Mouse (Mus musculus) kidney, postnatal 0 days (tissue): Measurements from ENCODE around the gene Vstm2b. TPM values are rescaled to one million over a fixed set of nuclear protein-coding genes. Genes with fewer than 3 reads are reported as not detected.

ENCODE experiments used
- ATAC-seq: fragments of 200-750 bp; cut with Nextera tagmentation; replicated peaks from 2 replicates; pipeline ENCODE4 v1.8.0; 2017; ENCODE audit warnings: low read depth, moderate number of reproducible peaks, moderate TSS enrichment, moderate library complexity; ENCODE audit not compliant: low FRiP score
- DNase-seq: peaks from one replicate; pipeline ENCODE4 v3.0.0-alpha.2; 2016; ENCODE audit warnings: low spot score
- H3K27ac ChIP-seq: fragments of 300-500 bp; sonication (generic); 2 replicates; pipeline ENCODE4 v1.5.1; 2014; ENCODE audit warnings: mild to moderate bottlenecking
- H3K27me3 ChIP-seq: fragments of 300-500 bp; sonication (generic); 2 replicates; pipeline ENCODE4 v1.6.1; 2014; ENCODE audit warnings: low read length, mixed read lengths; ENCODE audit not compliant: insufficient read depth
- H3K36me3 ChIP-seq: fragments of 300-500 bp; sonication (generic); 2 replicates; pipeline ENCODE4 v1.6.1; 2014; ENCODE audit warnings: low read length, mixed read lengths; ENCODE audit not compliant: insufficient read depth
- H3K4me1 ChIP-seq: fragments of 300-500 bp; sonication (generic); replicated peaks from 2 replicates; pipeline ENCODE4 v1.6.1; 2014; ENCODE audit warnings: antibody characterized with exemption, low read length, mixed read lengths; ENCODE audit not compliant: insufficient read depth
- H3K4me2 ChIP-seq: fragments of 300-500 bp; sonication (generic); 2 replicates; pipeline ENCODE4 v1.6.1; 2014; ENCODE audit warnings: mild to moderate bottlenecking, low read length, moderate library complexity, mixed read lengths
- H3K4me3 ChIP-seq: fragments of 300-500 bp; sonication (generic); replicated peaks from 2 replicates; pipeline ENCODE4 v1.5.1; 2014; ENCODE audit warnings: low read depth, low read length
- H3K9ac ChIP-seq: fragments of 300-500 bp; sonication (generic); 2 replicates; pipeline ENCODE4 v1.6.1; 2014; ENCODE audit warnings: low read depth, low read length
- H3K9me3 ChIP-seq: fragments of 300-500 bp; sonication (generic); replicated peaks from 2 replicates; pipeline ENCODE4 v1.6.1; 2016; ENCODE audit warnings: low read length, inconsistent platforms, mixed read lengths
- CTCF ChIP-seq: IDR thresholded peaks from 2 replicates; pipeline ENCODE4 v1.5.1; 2016; ENCODE audit warnings: antibody characterized with exemption, low read depth, mild to moderate bottlenecking, moderate library complexity
- WGBS: fragments of 180-500 bp; shearing (Covaris S2); extraction: QIAGEN DNeasy Blood & Tissue Kit; methylation state at CpG from one replicate; pipeline ENCODE4 v1.1.7; 2014; 5-methylcytosine and 5-hydroxymethylcytosine counted together
- polyA plus RNA-seq: library from polyadenylated mRNA; unstranded; fragments of >200 nt; fragmentation: Nextera tagmentation; extraction: Ambion mirVana; gene quantifications from 2 replicates; pipeline ENCODE4 v1.2.1, GENCODE M21; 2015

Gene Vstm2b
- polyA plus RNA-seq, 1 experiment from 2014 or later: 4.5 TPM

DNA sequence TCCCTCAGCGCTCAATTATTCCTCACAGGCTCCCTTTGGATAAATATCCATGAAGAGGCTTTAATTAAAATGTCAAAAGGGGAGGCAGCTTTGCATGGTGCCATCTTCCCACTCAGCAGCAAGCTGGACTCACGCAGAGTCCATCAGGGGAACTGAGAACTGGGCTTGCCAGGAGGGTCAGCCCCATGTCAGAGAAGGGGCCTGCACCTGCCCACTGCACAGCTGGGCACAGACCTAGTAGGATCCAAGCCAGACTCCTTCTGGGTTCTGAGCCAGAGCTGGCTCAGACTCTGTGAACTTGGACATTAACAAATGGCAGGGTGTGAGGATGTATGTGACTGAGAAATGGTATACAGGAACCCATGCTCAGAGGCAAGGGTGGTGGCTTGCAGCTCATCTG is 22.0 kb downstream of the Vstm2b start:
- Histone ChIP-seq H3K4me1 (no peaks in the 10 kb centered on the region), H3K4me2 (no peak overlapping the region), H3K27me3 (no peaks in the 10 kb centered on the region), H3K9me3 (no peaks in the 10 kb centered on the region), H3K27ac (no peak overlapping the region), H3K36me3 (no peaks in the 10 kb centered on the region), H3K9ac (no peak overlapping the region), H3K4me3 (no peak overlapping the region)
- TF ChIP-seq CTCF: no peak
- WGBS: 91% methylated on average over 2 of the region's 2 CpGs
- ATAC-seq (no peak), DNase-seq (no peak)

DNA sequence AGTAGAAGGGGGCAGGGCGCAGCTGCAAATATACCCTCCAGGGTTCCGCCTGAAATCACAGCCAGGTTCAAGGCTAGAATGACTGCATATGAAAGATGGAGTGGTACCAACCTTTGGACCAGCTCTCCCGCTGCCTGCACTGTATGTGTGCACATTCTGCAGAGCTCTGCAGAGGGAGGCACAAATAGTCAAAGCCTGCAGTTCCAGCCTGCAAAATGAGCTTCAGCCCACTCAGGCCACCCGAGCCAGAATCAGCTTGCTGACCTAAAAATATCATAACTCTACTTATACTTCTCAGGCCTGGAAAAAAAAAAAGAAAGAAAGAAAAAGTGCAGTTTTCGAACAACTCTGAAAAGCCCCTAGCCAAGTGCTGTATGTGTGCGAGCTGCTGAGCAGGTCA is 23.2 kb downstream of the Vstm2b start:
- Histone ChIP-seq H3K27me3 (no peaks in the 10 kb centered on the region), H3K9ac (no peak overlapping the region), H3K9me3 (no peaks in the 10 kb centered on the region), H3K27ac (no peak overlapping the region), H3K4me3 (no peak overlapping the region), H3K4me2 (no peak overlapping the region), H3K36me3 (no peaks in the 10 kb centered on the region), H3K4me1 (no peaks in the 10 kb centered on the region)
- no peak for TF ChIP-seq CTCF
- WGBS: 75% methylated on average over 6 of the region's 6 CpGs
- ATAC-seq (no peak), DNase-seq (no peak)

DNA sequence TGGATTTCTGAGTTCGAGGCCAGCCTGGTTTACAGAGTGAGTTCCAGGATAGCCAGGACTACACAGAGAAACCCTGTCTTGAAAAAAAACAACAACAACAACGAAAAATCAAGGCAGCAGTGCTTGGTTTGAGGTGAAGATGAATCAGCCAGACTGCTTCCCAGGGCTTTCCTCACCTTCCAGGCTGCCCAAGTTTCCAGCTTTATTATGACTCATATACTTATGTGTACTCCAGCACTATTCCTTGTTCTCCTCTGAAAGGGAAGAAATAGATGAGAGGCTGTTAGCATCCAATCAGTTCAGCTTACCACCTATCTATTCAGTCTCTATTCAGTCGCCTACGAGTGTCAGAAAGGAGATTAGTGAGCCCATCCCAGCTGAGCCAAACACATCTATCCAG is 24.7 kb downstream of the Vstm2b start:
- no peak overlapping the region for H3K4me2 ChIP-seq
- no peak overlapping the region for H3K27ac ChIP-seq
- H3K9ac ChIP-seq: no peak overlapping the region
- no peaks in the 10 kb centered on the region for H3K9me3 ChIP-seq
- DNase-seq (no peak), ATAC-seq (no peak)
- no peak for TF ChIP-seq CTCF
- no peaks in the 10 kb centered on the region for H3K36me3 ChIP-seq
- H3K4me3 ChIP-seq: no peak overlapping the region
- WGBS: 82% methylated on average over 4 of the region's 4 CpGs
- H3K27me3 ChIP-seq: no peaks in the 10 kb centered on the region
- H3K4me1 ChIP-seq: no peaks in the 10 kb centered on the region

DNA sequence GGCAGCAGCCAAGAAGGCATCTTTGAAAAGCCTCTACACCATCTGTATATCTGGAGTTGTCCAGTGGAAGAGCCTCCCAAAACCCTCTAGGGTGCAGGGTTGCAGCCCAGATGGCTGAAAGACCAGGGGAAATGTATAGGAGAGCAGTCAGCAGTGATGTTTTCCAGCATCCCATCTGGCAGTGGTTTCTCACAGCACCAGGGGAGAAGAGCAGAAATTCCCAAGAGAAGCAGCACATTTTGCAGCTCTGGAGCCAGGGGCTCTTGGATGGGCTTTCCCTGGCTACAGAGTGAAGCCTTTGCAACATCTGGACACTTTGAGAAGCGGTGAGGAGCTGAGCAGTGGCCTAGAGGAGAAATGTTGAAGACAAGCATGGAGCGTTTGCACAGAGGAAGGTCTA is 30.3 kb downstream of the Vstm2b start:
- no peak overlapping the region for H3K4me2 ChIP-seq
- no peak for DNase-seq
- no peak for TF ChIP-seq CTCF
- no peaks in the 10 kb centered on the region for H3K36me3 ChIP-seq
- no peaks in the 10 kb centered on the region for H3K4me1 ChIP-seq
- no peak overlapping the region for H3K9ac ChIP-seq
- H3K27ac ChIP-seq: no peak overlapping the region
- 91% methylated on average over 2 of the region's 2 CpGs for WGBS
- no peaks in the 10 kb centered on the region for H3K9me3 ChIP-seq
- no peak overlapping the region for H3K4me3 ChIP-seq
- H3K27me3 ChIP-seq: no peaks in the 10 kb centered on the region
- no peak for ATAC-seq

DNA sequence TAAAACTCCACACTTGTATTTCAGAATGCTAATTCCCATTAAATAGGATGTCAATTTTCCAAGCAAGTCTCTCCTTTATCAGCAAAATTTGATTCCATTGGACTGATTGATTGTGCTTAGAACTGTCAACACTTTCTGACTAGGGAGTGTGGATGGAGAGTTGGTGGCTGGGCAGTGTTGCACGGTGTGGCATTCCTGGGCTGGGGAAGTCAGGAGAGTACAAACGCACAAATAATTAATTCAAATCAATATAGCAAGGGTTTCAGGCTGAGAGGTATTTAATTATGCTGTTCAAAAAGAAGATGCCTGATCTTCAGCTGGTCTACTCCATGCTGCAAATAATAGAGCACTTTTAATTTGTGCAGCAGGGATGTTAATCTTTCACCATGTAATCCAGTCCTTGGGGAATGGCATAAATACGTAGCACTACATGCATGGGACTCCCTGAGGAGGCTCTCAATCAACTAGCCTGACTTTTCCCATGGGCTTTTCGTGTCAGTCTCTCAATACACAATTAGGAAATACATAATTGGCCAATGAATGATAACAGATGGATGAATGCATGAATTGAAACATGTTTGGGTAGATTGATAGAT is 38.6 kb downstream of the Vstm2b start:
- H3K9me3 ChIP-seq: no peaks in the 10 kb centered on the region
- WGBS: 70% methylated on average over 4 of the region's 4 CpGs
- H3K4me2 ChIP-seq: no peak overlapping the region
- H3K4me3 ChIP-seq: no peak overlapping the region
- H3K36me3 ChIP-seq: no peaks in the 10 kb centered on the region
- ATAC-seq (no peak), DNase-seq (no peak)
- no peak for TF ChIP-seq CTCF
- H3K27me3 ChIP-seq: no peaks in the 10 kb centered on the region
- no peak overlapping the region for H3K9ac ChIP-seq
- H3K4me1 ChIP-seq: no peaks in the 10 kb centered on the region
- H3K27ac ChIP-seq: no peak overlapping the region

DNA sequence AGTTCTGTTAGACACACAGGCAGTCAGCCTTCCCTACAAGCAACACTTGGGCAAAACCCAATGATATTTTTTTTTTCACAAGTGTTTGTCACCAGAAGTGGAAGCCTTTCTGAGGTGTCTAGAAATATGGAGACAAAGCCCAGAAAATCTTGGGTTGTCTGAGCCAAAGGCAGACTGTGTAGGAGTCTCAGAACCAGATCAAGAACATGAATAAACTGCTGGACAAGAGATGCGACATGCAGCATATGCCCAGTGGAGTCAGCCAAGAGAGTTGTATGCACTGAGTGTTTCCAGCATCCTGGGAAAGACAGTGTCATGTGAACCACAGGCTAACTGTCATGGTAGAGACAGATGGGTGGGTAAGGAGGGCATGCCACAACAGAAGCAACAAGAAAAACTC is 41.2 kb downstream of the Vstm2b start:
- H3K27ac ChIP-seq: no peak overlapping the region
- no peak for TF ChIP-seq CTCF
- no peak overlapping the region for H3K9ac ChIP-seq
- ATAC-seq (no peak), DNase-seq (no peak)
- no peaks in the 10 kb centered on the region for H3K27me3 ChIP-seq
- 80% methylated on average over 1 of the region's 1 CpGs for WGBS
- no peak overlapping the region for H3K4me3 ChIP-seq
- no peaks in the 10 kb centered on the region for H3K9me3 ChIP-seq
- H3K4me2 ChIP-seq: no peak overlapping the region
- H3K36me3 ChIP-seq: no peaks in the 10 kb centered on the region
- H3K4me1 ChIP-seq: no peaks in the 10 kb centered on the region
